Mouse (Mus musculus) midbrain, embryonic 14.5 days (tissue): ENCODE data around the gene Armcx1. TPM values are rescaled to one million over a fixed set of nuclear protein-coding genes. Genes with fewer than 3 reads are reported as not detected.
"Not testable (repeated sequence)": the region's sequence is repeated elsewhere in the genome, so short reads cannot be mapped to it uniquely, and the experiment has no call there.

Source experiments
- ATAC-seq: fragments of 200-750 bp; cut with Nextera tagmentation; 2 replicates; pipeline ENCODE4 v1.8.0; 2017; ENCODE audit warnings: moderate number of reproducible peaks, moderate library complexity; ENCODE audit not compliant: low FRiP score, low TSS enrichment
- DNase-seq: peaks from one replicate; pipeline ENCODE4 v3.0.0-alpha.2; 2015
- H3K27ac ChIP-seq: fragments of 300-500 bp; sonication (generic); replicated peaks from 2 replicates; pipeline ENCODE4 v1.5.1; 2014; ENCODE audit warnings: mild to moderate bottlenecking, low read depth, low read length, moderate library complexity
- H3K27me3 ChIP-seq: fragments of 300-500 bp; sonication (generic); 2 replicates; pipeline ENCODE4 v1.6.1; 2014; ENCODE audit warnings: low read length, control low read depth, mixed read lengths; ENCODE audit not compliant: control insufficient read depth, insufficient read depth
- H3K36me3 ChIP-seq: fragments of 300-500 bp; sonication (generic); 2 replicates; pipeline ENCODE4 v1.6.1; 2014; ENCODE audit warnings: low read length, control low read depth; ENCODE audit not compliant: control insufficient read depth, insufficient read depth
- H3K4me1 ChIP-seq: fragments of 300-500 bp; sonication (generic); 2 replicates; pipeline ENCODE4 v1.6.1; 2014; ENCODE audit warnings: mild to moderate bottlenecking, antibody characterized with exemption, low read length, control low read depth; ENCODE audit not compliant: control insufficient read depth, insufficient read depth
- H3K4me2 ChIP-seq: fragments of 300-500 bp; sonication (generic); 2 replicates; pipeline ENCODE4 v1.6.1; 2014; ENCODE audit warnings: mild to moderate bottlenecking, low read length, moderate library complexity
- H3K4me3 ChIP-seq: fragments of 300-500 bp; sonication (generic); replicated peaks from 2 replicates; pipeline ENCODE4 v1.5.1; 2014; ENCODE audit warnings: low read depth, low read length
- H3K9ac ChIP-seq: fragments of 300-500 bp; sonication (generic); replicated peaks from 2 replicates; pipeline ENCODE4 v1.6.1; 2014; ENCODE audit warnings: mild to moderate bottlenecking, low read length, moderate library complexity
- H3K9me3 ChIP-seq: fragments of 300-500 bp; sonication (generic); 2 replicates; pipeline ENCODE4 v1.6.1; 2016; ENCODE audit warnings: low read length, control low read depth, mixed read lengths; ENCODE audit not compliant: control insufficient read depth
- WGBS: fragments of 180-500 bp; shearing (Covaris S2); extraction: QIAGEN DNeasy Blood & Tissue Kit; methylation state at CpG from one replicate; pipeline ENCODE4 v1.1.7; 2014; 5-methylcytosine and 5-hydroxymethylcytosine counted together
- polyA plus RNA-seq: library from polyadenylated mRNA; unstranded; fragments of >200 nt; fragmentation: Nextera tagmentation; extraction: Ambion mirVana; gene quantifications from 2 replicates; pipeline ENCODE4 v1.2.1, GENCODE M21; 2014

Gene Armcx1
- polyA plus RNA-seq, 1 experiment from 2014 or later: 70.1 TPM

GRCm38 (mm10) chrX:134750764-134751592 is 33.2 kb downstream of the Armcx1 start, which contains the start of gene Armcx6:
Armcx6 (minus strand) TSS chrX:134751417.
- no peaks in the 10 kb centered on the region for H3K36me3 ChIP-seq
- H3K9ac ChIP-seq: peak within 1 kb of the TSS; percentile 67
- peak within 1 kb of the TSS; percentile 50 for H3K4me3 ChIP-seq
- no peaks in the 10 kb centered on the region for H3K9me3 ChIP-seq
- WGBS: 20% methylated on average over 36 of the region's 36 CpGs
- H3K4me1 ChIP-seq: peaks cover 4% of the 10 kb centered on the region; the same call in 1 of the 2 replicates
- ATAC-seq (peak; percentile 91), DNase-seq (peak; percentile 88)
- peak within 1 kb of the TSS; percentile 59 for H3K4me2 ChIP-seq
- H3K27ac ChIP-seq: peak within 1 kb of the TSS; percentile 81
- H3K27me3 ChIP-seq: no peaks in the 10 kb centered on the region; the same call in 1 of the 2 replicates

- no peaks in the 10 kb centered on the region for H3K9me3 ChIP-seq
- no peak overlapping the region for H3K4me2 ChIP-seq
- H3K4me3 ChIP-seq: no peak overlapping the region
- H3K4me1 ChIP-seq: peaks cover 4% of the 10 kb centered on the region; the same call in 1 of the 2 replicates
- no peak overlapping the region for H3K9ac ChIP-seq
- DNase-seq (no peak), ATAC-seq (no peak)
- H3K27ac ChIP-seq: no peak overlapping the region
- no peaks in the 10 kb centered on the region for H3K36me3 ChIP-seq
- no peaks in the 10 kb centered on the region; the same call in 1 of the 2 replicates for H3K27me3 ChIP-seq
- WGBS: 66% methylated on average over 2 of the region's 2 CpGs
These were observed 34.1 kb downstream of the Armcx1 start for GRCm38 (mm10) chrX:134751910-134752309.

- H3K4me1 ChIP-seq: peaks cover 4% of the 10 kb centered on the region; the same call in 1 of the 2 replicates
- no peak overlapping the region for H3K27ac ChIP-seq
- no peaks in the 10 kb centered on the region for H3K9me3 ChIP-seq
- no peaks in the 10 kb centered on the region for H3K36me3 ChIP-seq
- no peak overlapping the region for H3K4me2 ChIP-seq
- H3K4me3 ChIP-seq: no peak overlapping the region
- no peak overlapping the region for H3K9ac ChIP-seq
- 29% methylated on average over 4 of the region's 4 CpGs for WGBS
- ATAC-seq: no peak
- H3K27me3 ChIP-seq: no peaks in the 10 kb centered on the region; the same call in 1 of the 2 replicates
- DNase-seq: no peak
These were observed 34.8 kb downstream of the Armcx1 start for GRCm38 (mm10) chrX:134752584-134752983.

- ATAC-seq (peak; percentile 89), DNase-seq (peak; percentile 82)
- no peaks in the 10 kb centered on the region for H3K9me3 ChIP-seq
- H3K27ac ChIP-seq: peak within 1 kb of the TSS; percentile 52
- WGBS: 28% methylated on average over 45 of the region's 46 CpGs
- H3K27me3 ChIP-seq: no peaks in the 10 kb centered on the region; the same call in 1 of the 2 replicates
- 0 out of 2 replicates have a peak, but pooled peaks cover 4% of the 10 kb centered on the region for H3K4me1 ChIP-seq
- no peaks in the 10 kb centered on the region for H3K36me3 ChIP-seq
- H3K9ac ChIP-seq: peak within 1 kb of the TSS; percentile 60
- H3K4me2 ChIP-seq: peak within 1 kb of the TSS; percentile 52
- H3K4me3 ChIP-seq: peak within 1 kb of the TSS; percentile 56
These were observed 38.9 kb downstream of the Armcx1 start, which contains the start of gene Armcx3 for GRCm38 (mm10) chrX:134756434-134757292. Armcx3 (plus strand) TSS chrX:134756595.

- 28% methylated on average over 13 of the region's 13 CpGs for WGBS
- Histone ChIP-seq H3K27ac (peak overlapping the region; percentile 52; the same call in 1 of the 2 replicates), H3K9ac (peak overlapping the region; percentile 60), H3K27me3 (no peaks in the 10 kb centered on the region), H3K9me3 (no peaks in the 10 kb centered on the region), H3K36me3 (no peaks in the 10 kb centered on the region), H3K4me2 (peak overlapping the region; percentile 52), H3K4me3 (peak overlapping the region; percentile 56), H3K4me1 (0 out of 2 replicates have a peak, but pooled peaks cover 4% of the 10 kb centered on the region)
- DNase-seq: peak; percentile 41
- ATAC-seq: peak; percentile 58
These were observed 39.7 kb downstream of the Armcx1 start for GRCm38 (mm10) chrX:134757293-134757995.

- not testable (repeated sequence) for H3K36me3 ChIP-seq, DNase-seq, ATAC-seq, H3K9ac ChIP-seq, H3K27ac ChIP-seq, H3K4me1 ChIP-seq, H3K4me3 ChIP-seq, H3K4me2 ChIP-seq, H3K9me3 ChIP-seq, H3K27me3 ChIP-seq
- 47% methylated on average over 4 of the region's 4 CpGs for WGBS
These were observed 45.9 kb downstream of the Armcx1 start for GRCm38 (mm10) chrX:134763428-134764198.
